Mouse (Mus musculus): ENCODE measurements around the gene E130114P18Rik. TPM values are rescaled to one million over a fixed set of nuclear protein-coding genes. Genes with fewer than 3 reads are reported as not detected.

E130114P18Rik gene
- polyA plus RNA-seq, 1 experiment, result not detected

GRCm38 (mm10) chr4:97640385-97640784 is 137.5 kb downstream of the E130114P18Rik start:
- Histone ChIP-seq H3K9me3 (ENCODE audit: control insufficient read depth, low read length) (no peaks in the 10 kb centered on the region), H3K36me3 (ENCODE audit: control insufficient read depth) (no peaks in the 10 kb centered on the region)
- TF ChIP-seq GATA1 (IDR thresholded peaks at IDR 0.05; ENCODE audit: low read length) (no peak), TAL1 (IDR thresholded peaks at IDR 0.05; ENCODE audit: low read length) (no peak)

GRCm38 (mm10) chr4:97636569-97636968 is 141.3 kb downstream of the E130114P18Rik start:
- TF ChIP-seq GATA1 (IDR thresholded peaks at IDR 0.05; ENCODE audit: low read length) (no peak), TAL1 (IDR thresholded peaks at IDR 0.05; ENCODE audit: low read length) (no peak)
- Histone ChIP-seq H3K27me3 (ENCODE audit: control insufficient read depth) (no peaks in the 10 kb centered on the region), H3K4me1 (ENCODE audit: control insufficient read depth) (no peaks in the 10 kb centered on the region), H3K36me3 (ENCODE audit: control insufficient read depth) (no peaks in the 10 kb centered on the region), H3K4me3 (replicated peaks) (no peak overlapping the region), H3K9me3 (ENCODE audit: control insufficient read depth, low read length) (no peaks in the 10 kb centered on the region)

More at GRCm38 (mm10) chr4:97640385-97640784, 137.5 kb downstream of the E130114P18Rik start:
- Histone ChIP-seq H3K4me1 (ENCODE audit: control insufficient read depth) (no peaks in the 10 kb centered on the region), H3K27me3 (ENCODE audit: control insufficient read depth) (no peaks in the 10 kb centered on the region), H3K4me3 (replicated peaks) (no peak overlapping the region)

- no peaks in the 10 kb centered on the region for H3K9me3 ChIP-seq (ENCODE audit: control insufficient read depth, low read length)
Measured at GRCm38 (mm10) chr4:97635757-97636292, 142.1 kb downstream of the E130114P18Rik start.

GRCm38 (mm10) chr4:97635296-97635755 is 142.6 kb downstream of the E130114P18Rik start:
- no peak for TF ChIP-seq GATA1 (IDR thresholded peaks at IDR 0.05; ENCODE audit: low read length)
- no peak for TF ChIP-seq TAL1 (IDR thresholded peaks at IDR 0.05; ENCODE audit: low read length)
- Histone ChIP-seq H3K36me3 (ENCODE audit: control insufficient read depth) (no peaks in the 10 kb centered on the region), H3K4me1 (ENCODE audit: control insufficient read depth) (no peaks in the 10 kb centered on the region), H3K4me3 (replicated peaks) (no peak overlapping the region), H3K9me3 (ENCODE audit: control insufficient read depth, low read length) (no peaks in the 10 kb centered on the region), H3K27me3 (ENCODE audit: control insufficient read depth) (no peaks in the 10 kb centered on the region)

More at GRCm38 (mm10) chr4:97635757-97636292, 142.1 kb downstream of the E130114P18Rik start:
- Histone ChIP-seq H3K4me3 (replicated peaks) (no peak overlapping the region), H3K36me3 (ENCODE audit: control insufficient read depth) (no peaks in the 10 kb centered on the region), H3K27me3 (ENCODE audit: control insufficient read depth) (no peaks in the 10 kb centered on the region), H3K4me1 (ENCODE audit: control insufficient read depth) (no peaks in the 10 kb centered on the region)
- TF ChIP-seq GATA1 (IDR thresholded peaks at IDR 0.05; ENCODE audit: low read length) (no peak), TAL1 (IDR thresholded peaks at IDR 0.05; ENCODE audit: low read length) (no peak)

GRCm38 (mm10) chr4:97628881-97629605 is 148.8 kb downstream of the E130114P18Rik start:
- no peak for TF ChIP-seq TAL1 (IDR thresholded peaks at IDR 0.05; ENCODE audit: low read length)
- TF ChIP-seq GATA1 (IDR thresholded peaks at IDR 0.05; ENCODE audit: low read length), result no peak
- no peaks in the 10 kb centered on the region for H3K4me1 ChIP-seq (ENCODE audit: control insufficient read depth)
- no peak overlapping the region for H3K4me3 ChIP-seq (replicated peaks)
- no peaks in the 10 kb centered on the region for H3K36me3 ChIP-seq (ENCODE audit: control insufficient read depth)
- H3K9me3 ChIP-seq (ENCODE audit: control insufficient read depth, low read length), result no peaks in the 10 kb centered on the region
- H3K27me3 ChIP-seq (ENCODE audit: control insufficient read depth), result no peaks in the 10 kb centered on the region

- no peaks in the 10 kb centered on the region for H3K9me3 ChIP-seq (ENCODE audit: control insufficient read depth, low read length)
- H3K4me3 ChIP-seq (replicated peaks), result no peak overlapping the region
- H3K4me1 ChIP-seq (ENCODE audit: control insufficient read depth), result no peaks in the 10 kb centered on the region
- H3K27me3 ChIP-seq (ENCODE audit: control insufficient read depth), result no peaks in the 10 kb centered on the region
- no peaks in the 10 kb centered on the region for H3K36me3 ChIP-seq (ENCODE audit: control insufficient read depth)
- TF ChIP-seq GATA1 (IDR thresholded peaks at IDR 0.05; ENCODE audit: low read length), result no peak
- TF ChIP-seq TAL1 (IDR thresholded peaks at IDR 0.05; ENCODE audit: low read length), result no peak
Measured at GRCm38 (mm10) chr4:97626002-97626720, 151.7 kb downstream of the E130114P18Rik start.

- no peaks in the 10 kb centered on the region for H3K4me1 ChIP-seq (ENCODE audit: control insufficient read depth)
- no peak for TF ChIP-seq GATA1 (IDR thresholded peaks at IDR 0.05; ENCODE audit: low read length)
- H3K9me3 ChIP-seq (ENCODE audit: control insufficient read depth, low read length), result no peaks in the 10 kb centered on the region
- H3K36me3 ChIP-seq (ENCODE audit: control insufficient read depth), result no peaks in the 10 kb centered on the region
- no peak overlapping the region for H3K4me3 ChIP-seq (replicated peaks)
- peaks cover 4% of the 10 kb centered on the region for H3K27me3 ChIP-seq (ENCODE audit: control insufficient read depth)
Measured at GRCm38 (mm10) chr4:97623165-97623564, 154.7 kb downstream of the E130114P18Rik start.

- no peaks in the 10 kb centered on the region for H3K4me1 ChIP-seq (ENCODE audit: control insufficient read depth)
Measured at GRCm38 (mm10) chr4:97621731-97622130, 156.1 kb downstream of the E130114P18Rik start.

GRCm38 (mm10) chr4:97620409-97620808 is 157.5 kb downstream of the E130114P18Rik start:
- Histone ChIP-seq H3K27me3 (ENCODE audit: control insufficient read depth) (peaks cover 6% of the 10 kb centered on the region), H3K36me3 (ENCODE audit: control insufficient read depth) (no peaks in the 10 kb centered on the region), H3K9me3 (ENCODE audit: control insufficient read depth, low read length) (no peaks in the 10 kb centered on the region), H3K4me1 (ENCODE audit: control insufficient read depth) (no peaks in the 10 kb centered on the region), H3K4me3 (replicated peaks) (no peak overlapping the region)
- TF ChIP-seq GATA1 (IDR thresholded peaks at IDR 0.05; ENCODE audit: low read length), result no peak
- no peak for TF ChIP-seq TAL1 (IDR thresholded peaks at IDR 0.05; ENCODE audit: low read length)

More at GRCm38 (mm10) chr4:97621731-97622130, 156.1 kb downstream of the E130114P18Rik start:
- H3K9me3 ChIP-seq (ENCODE audit: control insufficient read depth, low read length), result no peaks in the 10 kb centered on the region
- H3K4me3 ChIP-seq (replicated peaks), result no peak overlapping the region
- no peak for TF ChIP-seq TAL1 (IDR thresholded peaks at IDR 0.05; ENCODE audit: low read length)
- TF ChIP-seq GATA1 (IDR thresholded peaks at IDR 0.05; ENCODE audit: low read length), result no peak
- no peaks in the 10 kb centered on the region for H3K36me3 ChIP-seq (ENCODE audit: control insufficient read depth)
- peaks cover 6% of the 10 kb centered on the region for H3K27me3 ChIP-seq (ENCODE audit: control insufficient read depth)

Measured in erythroblast, embryonic 14.5 days (primary cell).